Mouse (Mus musculus) neural tube, embryonic 12.5 days (tissue): ENCODE results near the gene Bcs1l. TPM values are rescaled to one million over a fixed set of nuclear protein-coding genes. Genes with fewer than 3 reads are reported as not detected.

ENCODE experiments used
- ATAC-seq: fragments of 200-750 bp; cut with Nextera tagmentation; 2 replicates; pipeline ENCODE4 v1.8.0; 2017; ENCODE audit warnings: low read depth, mild to moderate bottlenecking, moderate TSS enrichment, moderate library complexity; ENCODE audit not compliant: low FRiP score
- H3K27ac ChIP-seq: fragments of 300-500 bp; sonication (generic); 2 replicates; pipeline ENCODE4 v1.5.1; 2016
- H3K27me3 ChIP-seq: fragments of 300-500 bp; sonication (generic); replicated peaks from 2 replicates; pipeline ENCODE4 v1.6.1; 2016; ENCODE audit warnings: mild to moderate bottlenecking
- H3K36me3 ChIP-seq: fragments of 300-500 bp; sonication (generic); 2 replicates; pipeline ENCODE4 v1.6.1; 2016; ENCODE audit warnings: mild to moderate bottlenecking
- H3K4me1 ChIP-seq: fragments of 300-500 bp; sonication (generic); 2 replicates; pipeline ENCODE4 v1.6.1; 2016
- H3K4me2 ChIP-seq: fragments of 300-500 bp; sonication (generic); replicated peaks from 2 replicates; pipeline ENCODE4 v1.6.1; 2016; ENCODE audit warnings: mild to moderate bottlenecking
- H3K4me3 ChIP-seq: fragments of 300-500 bp; sonication (generic); 2 replicates; pipeline ENCODE4 v1.5.1; 2016
- H3K9ac ChIP-seq: fragments of 300-500 bp; sonication (generic); 2 replicates; pipeline ENCODE4 v1.6.1; 2016; ENCODE audit warnings: mild to moderate bottlenecking
- H3K9me3 ChIP-seq: fragments of 300-500 bp; sonication (generic); 2 replicates; pipeline ENCODE4 v1.6.1; 2016; ENCODE audit warnings: mild to moderate bottlenecking
- WGBS: fragments of 180-500 bp; shearing (Covaris S2); methylation state at CpG from one replicate; pipeline ENCODE4 v1.1.7; 2016; 5-methylcytosine and 5-hydroxymethylcytosine counted together
- polyA plus RNA-seq: library from polyadenylated mRNA; unstranded; fragments of >200 nt; fragmentation: Nextera tagmentation; extraction: Ambion mirVana; gene quantifications from 2 replicates; pipeline ENCODE4 v1.2.1, GENCODE M21; 2016

Gene Bcs1l
- polyA plus RNA-seq: 17.3 and 19.4 TPM in 2 replicates

GRCm38 (mm10) chr1:74587773-74588445 is at the start of gene Bcs1l, which contains the start of gene Zfp142:
Gene Bcs1l (plus strand): TSS chr1:74588289.
Gene Zfp142 (minus strand): TSS chr1:74588246.
- Histone ChIP-seq H3K9ac (peak within 1 kb of the TSS; percentile 69), H3K4me2 (peak within 1 kb of the TSS; percentile 87), H3K9me3 (no peaks in the 10 kb centered on the region), H3K4me3 (peak within 1 kb of the TSS; percentile 72), H3K27me3 (no peaks in the 10 kb centered on the region), H3K4me1 (peaks cover 20% of the 10 kb centered on the region), H3K36me3 (peaks cover 32% of the 10 kb centered on the region), H3K27ac (peak within 1 kb of the TSS; percentile 28; the same call in 1 of the 2 replicates)
- peak; percentile 99 for ATAC-seq
- under 1% methylated on average over 48 of the region's 48 CpGs for WGBS

- H3K36me3 ChIP-seq: no peaks in the 10 kb centered on the region
- no peak overlapping the region for H3K27ac ChIP-seq
- H3K9ac ChIP-seq: no peak overlapping the region
- no peak for ATAC-seq
- peaks cover 7% of the 10 kb centered on the region; the same call in 1 of the 2 replicates for H3K4me1 ChIP-seq
- H3K27me3 ChIP-seq: no peaks in the 10 kb centered on the region
- H3K9me3 ChIP-seq: no peaks in the 10 kb centered on the region
- no peak overlapping the region for H3K4me3 ChIP-seq
- H3K4me2 ChIP-seq: no peak overlapping the region
These were observed 49.4 kb upstream of the Bcs1l start for GRCm38 (mm10) chr1:74538650-74539049.

- Histone ChIP-seq H3K4me2 (peak within 1 kb of the TSS; percentile 41), H3K27ac (no peak within 1 kb of the TSS)
- ATAC-seq: peak; percentile 29; the same call in 1 of the 2 replicates
These were observed 45.6 kb upstream of the Bcs1l start, which contains the start of gene Plcd4 for GRCm38 (mm10) chr1:74542451-74542961. Gene Plcd4 (plus strand): TSS chr1:74542888.

GRCm38 (mm10) chr1:74544184-74544583 is 43.9 kb upstream of the Bcs1l start, which contains the start of gene Usp37:
Gene Usp37 (minus strand): TSS chr1:74544284.
- Histone ChIP-seq H3K27ac (no peak within 1 kb of the TSS), H3K9me3 (no peaks in the 10 kb centered on the region), H3K36me3 (no peaks in the 10 kb centered on the region), H3K4me2 (peak within 1 kb of the TSS; percentile 41; the same call in 1 of the 2 replicates), H3K4me1 (peaks cover 7% of the 10 kb centered on the region; the same call in 1 of the 2 replicates), H3K9ac (no peak within 1 kb of the TSS), H3K27me3 (no peaks in the 10 kb centered on the region), H3K4me3 (no peak within 1 kb of the TSS)
- WGBS: 35% methylated on average over 4 of the region's 4 CpGs
- no peak for ATAC-seq

More at GRCm38 (mm10) chr1:74542451-74542961, 45.6 kb upstream of the Bcs1l start, which contains the start of gene Plcd4:
- Histone ChIP-seq H3K4me3 (no peak within 1 kb of the TSS), H3K4me1 (peaks cover 7% of the 10 kb centered on the region; the same call in 1 of the 2 replicates), H3K9ac (peak within 1 kb of the TSS; percentile 4; the same call in 1 of the 2 replicates), H3K36me3 (no peaks in the 10 kb centered on the region), H3K27me3 (no peaks in the 10 kb centered on the region), H3K9me3 (no peaks in the 10 kb centered on the region)
- 3% methylated on average over 6 of the region's 6 CpGs for WGBS

GRCm38 (mm10) chr1:74559061-74559460 is 29.0 kb upstream of the Bcs1l start:
- H3K27ac ChIP-seq: no peak overlapping the region
- ATAC-seq: no peak
- peaks cover 8% of the 10 kb centered on the region for H3K36me3 ChIP-seq
- 81% methylated on average over 5 of the region's 5 CpGs for WGBS
- no peaks in the 10 kb centered on the region for H3K9me3 ChIP-seq
- no peak overlapping the region for H3K4me3 ChIP-seq
- H3K27me3 ChIP-seq: no peaks in the 10 kb centered on the region
- H3K4me1 ChIP-seq: no peaks in the 10 kb centered on the region
- H3K9ac ChIP-seq: no peak overlapping the region
- H3K4me2 ChIP-seq: no peak overlapping the region

- Histone ChIP-seq H3K4me2 (no peak overlapping the region), H3K36me3 (peaks cover 69% of the 10 kb centered on the region), H3K9ac (no peak overlapping the region), H3K27ac (no peak overlapping the region), H3K9me3 (no peaks in the 10 kb centered on the region), H3K4me1 (no peaks in the 10 kb centered on the region), H3K4me3 (no peak overlapping the region), H3K27me3 (no peaks in the 10 kb centered on the region)
- WGBS: 79% methylated on average over 6 of the region's 6 CpGs
- ATAC-seq: no peak
These were observed 22.3 kb upstream of the Bcs1l start for GRCm38 (mm10) chr1:74565834-74566233.

DNA sequence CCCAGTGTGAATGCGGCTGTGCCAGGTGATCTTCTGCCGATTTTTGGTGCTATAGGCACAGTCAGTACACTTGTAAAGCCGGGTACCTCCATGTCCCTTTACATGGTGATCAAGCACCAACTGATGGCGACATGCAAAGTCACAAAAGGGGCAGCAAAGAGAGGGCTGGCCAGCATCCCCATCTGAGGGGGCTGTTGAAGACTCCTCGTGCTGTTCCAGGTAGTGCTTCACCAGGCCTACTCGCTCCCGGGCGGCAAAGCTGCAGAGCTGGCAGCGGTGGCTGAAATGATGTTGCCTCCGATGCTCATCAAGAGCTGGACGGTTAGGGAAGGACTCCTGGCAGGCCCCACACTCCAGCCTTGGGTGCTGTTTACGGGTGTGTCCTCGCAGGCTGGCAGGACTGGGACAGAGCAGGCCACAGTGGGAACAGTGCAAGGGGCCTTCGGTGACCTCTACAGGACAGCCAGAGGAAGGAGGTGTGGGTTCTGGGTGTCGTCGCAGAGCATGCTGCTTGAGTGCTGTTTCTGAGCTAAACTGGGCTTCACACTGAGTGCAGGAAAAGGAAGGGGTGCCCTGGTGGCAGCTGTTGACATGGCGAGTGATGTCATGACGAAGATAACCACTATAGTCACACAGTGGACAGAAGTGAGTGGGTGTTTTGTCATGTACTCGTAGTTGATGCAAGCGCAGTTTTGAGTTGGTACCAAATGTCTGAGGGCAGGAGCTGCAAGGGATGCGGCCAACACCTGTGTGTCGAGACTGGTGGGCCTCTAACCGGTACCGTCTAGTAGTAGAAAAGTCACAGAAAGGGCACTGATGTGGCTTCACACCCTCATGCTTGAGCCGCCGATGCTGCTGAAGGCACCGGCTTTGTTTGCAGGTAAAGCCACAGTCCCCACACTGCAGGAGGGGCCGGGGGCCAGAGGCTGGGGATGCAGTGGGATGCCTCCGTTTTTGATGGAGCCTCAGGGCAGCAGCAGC is 18.1 kb upstream of the Bcs1l start:
- H3K4me1 ChIP-seq: no peaks in the 10 kb centered on the region
- H3K9me3 ChIP-seq: no peaks in the 10 kb centered on the region
- H3K9ac ChIP-seq: no peak overlapping the region
- H3K27ac ChIP-seq: no peak overlapping the region
- H3K27me3 ChIP-seq: no peaks in the 10 kb centered on the region
- H3K4me3 ChIP-seq: no peak overlapping the region
- ATAC-seq: no peak
- peaks cover 88% of the 10 kb centered on the region for H3K36me3 ChIP-seq
- H3K4me2 ChIP-seq: no peak overlapping the region
- 92% methylated on average over 29 of the region's 29 CpGs for WGBS

DNA sequence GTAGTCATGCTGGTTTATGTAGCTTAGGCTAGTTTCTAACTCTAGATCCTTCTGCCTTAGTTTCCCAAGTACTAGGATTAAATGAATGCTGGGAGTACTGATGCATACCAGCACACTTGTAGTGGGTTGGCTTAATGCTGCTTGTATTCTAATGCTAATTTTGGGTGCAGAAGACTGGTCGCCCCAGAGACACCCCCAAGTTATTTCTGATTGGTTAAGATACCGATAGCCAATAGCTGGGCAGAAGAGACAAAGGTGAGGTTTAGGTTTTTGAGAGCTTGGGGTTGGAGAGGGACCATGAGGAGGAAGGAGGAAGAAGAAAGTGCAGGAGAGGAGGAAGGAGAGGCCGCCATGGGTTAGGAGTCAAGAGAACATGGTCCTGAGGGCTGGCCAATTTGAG is 5.5 kb upstream of the Bcs1l start:
- Histone ChIP-seq H3K36me3 (peaks cover 38% of the 10 kb centered on the region), H3K27ac (no peak overlapping the region), H3K4me2 (no peak overlapping the region), H3K4me3 (no peak overlapping the region), H3K4me1 (peaks cover 15% of the 10 kb centered on the region), H3K9ac (no peak overlapping the region), H3K9me3 (no peaks in the 10 kb centered on the region), H3K27me3 (no peaks in the 10 kb centered on the region)
- ATAC-seq: no peak
- WGBS: 82% methylated on average over 3 of the region's 3 CpGs

GRCm38 (mm10) chr1:74584616-74585398 is 3.3 kb upstream of the Bcs1l start:
- Histone ChIP-seq H3K4me1 (peaks cover 20% of the 10 kb centered on the region), H3K27ac (no peak overlapping the region), H3K36me3 (peaks cover 16% of the 10 kb centered on the region), H3K4me3 (no peak overlapping the region), H3K9ac (no peak overlapping the region), H3K4me2 (no peak overlapping the region), H3K9me3 (no peaks in the 10 kb centered on the region), H3K27me3 (no peaks in the 10 kb centered on the region)
- ATAC-seq: no peak
- 95% methylated on average over 3 of the region's 3 CpGs for WGBS

GRCm38 (mm10) chr1:74587233-74587772 is 786 bp upstream of the Bcs1l start:
- Histone ChIP-seq H3K4me2 (peak overlapping the region; percentile 87), H3K9me3 (no peaks in the 10 kb centered on the region), H3K36me3 (peaks cover 34% of the 10 kb centered on the region), H3K4me1 (peaks cover 20% of the 10 kb centered on the region), H3K27ac (0 out of 2 replicates have a peak overlapping the region, but pooled peaks have one; percentile 28), H3K9ac (peak overlapping the region; percentile 69), H3K4me3 (peak overlapping the region; percentile 72), H3K27me3 (no peaks in the 10 kb centered on the region)
- no peak; the same call in 1 of the 2 replicates for ATAC-seq
- WGBS: under 1% methylated on average over 24 of the region's 24 CpGs

DNA sequence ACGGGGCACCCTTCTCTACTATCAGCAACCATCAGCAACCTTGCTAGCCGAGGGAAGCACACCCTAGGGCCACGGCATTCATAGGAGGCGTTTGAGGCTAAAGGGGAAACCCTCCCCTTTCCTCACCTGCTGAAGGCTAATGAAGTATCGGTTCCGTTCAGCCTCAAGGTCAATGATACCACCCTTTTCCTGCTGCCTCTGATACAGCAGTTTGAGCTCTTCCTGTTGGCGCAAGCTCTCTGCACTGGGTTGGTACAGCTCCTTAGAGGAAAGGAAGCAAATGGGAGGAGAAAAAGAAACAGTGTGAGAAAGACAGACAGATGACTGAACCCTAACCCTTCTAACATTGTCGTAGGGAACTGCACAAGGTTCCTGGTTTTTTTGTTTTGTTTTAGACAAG is 6.3 kb downstream of the Bcs1l start:
- Histone ChIP-seq H3K27me3 (no peaks in the 10 kb centered on the region), H3K4me1 (no peaks in the 10 kb centered on the region), H3K9ac (no peak overlapping the region), H3K27ac (no peak overlapping the region), H3K4me3 (no peak overlapping the region), H3K9me3 (no peaks in the 10 kb centered on the region), H3K36me3 (peaks cover 78% of the 10 kb centered on the region), H3K4me2 (no peak overlapping the region)
- no peak for ATAC-seq
- 92% methylated on average over 8 of the region's 8 CpGs for WGBS
